Mouse (Mus musculus) ovary, postnatal 14 days (tissue): ENCODE measurements around the gene Ncf1.

Source experiments
- DNase-seq: peaks from one replicate; pipeline ENCODE4 v3.0.0; 2022; ENCODE audit warnings: low spot score

Gene Ncf1

DNA sequence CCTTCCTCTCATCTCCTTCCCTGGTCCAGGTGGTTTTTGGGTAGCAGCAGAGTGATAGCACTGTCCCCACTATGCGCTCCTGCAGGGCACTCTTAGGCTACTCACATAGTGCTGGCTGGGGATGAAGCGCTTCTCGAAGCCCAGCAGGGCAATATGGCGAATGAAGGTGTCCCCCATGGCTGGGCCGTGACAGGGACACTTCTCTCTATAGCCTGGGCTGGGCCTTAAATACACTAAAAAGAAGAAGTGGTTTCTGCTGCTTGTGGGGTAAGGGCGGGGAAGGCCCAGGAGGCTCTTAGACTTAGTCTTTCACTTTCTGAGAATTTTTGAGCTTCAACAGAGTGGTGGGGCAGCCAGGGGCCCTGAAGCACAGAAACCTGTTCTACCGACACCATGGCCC is at the start of gene Ncf1:
Gene Ncf1, minus strand, starts transcription at position 235 of the 400 bp plus-strand sequence.
- DNase-seq = no peak

DNA sequence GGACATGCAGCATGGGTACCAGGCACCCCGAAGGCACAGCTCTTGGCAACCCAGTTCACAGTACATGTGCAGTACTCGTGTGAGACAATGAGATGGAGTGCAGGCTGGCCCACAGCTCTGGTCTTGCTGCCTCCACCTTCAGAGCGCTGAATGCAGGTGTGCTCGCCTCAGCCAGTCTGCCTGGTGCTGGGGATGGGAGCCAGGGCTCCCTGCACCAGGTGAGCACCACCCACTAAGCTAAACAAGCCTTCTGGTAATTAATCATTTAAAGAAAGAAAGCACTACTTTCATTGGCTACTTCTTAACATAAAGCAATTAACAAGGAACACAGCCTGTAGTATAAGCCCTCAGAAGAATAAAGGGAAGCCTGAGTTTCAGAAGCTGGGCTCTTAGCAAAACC is 47.7 kb upstream of the Ncf1 start:
- DNase-seq = no peak

DNA sequence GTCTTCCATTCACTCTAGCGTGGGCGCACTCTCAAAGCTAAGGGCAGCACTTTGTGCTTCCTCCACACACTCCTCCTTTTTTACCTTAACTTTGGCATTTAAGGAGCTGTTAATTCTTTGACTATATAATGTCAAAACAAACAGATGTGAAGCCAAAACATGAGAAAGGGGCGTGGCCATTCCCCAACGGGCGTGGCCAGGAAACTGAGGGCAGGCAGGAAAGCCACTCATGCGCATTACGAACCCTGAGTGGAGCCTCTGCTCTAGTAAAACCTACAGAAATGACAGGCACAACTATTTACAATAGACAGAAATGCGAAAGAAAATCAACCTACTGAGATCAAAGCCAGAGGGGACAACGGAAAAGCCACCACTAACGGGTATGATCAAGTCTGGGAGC is 46.1 kb upstream of the Ncf1 start:
- DNase-seq = no peak

DNA sequence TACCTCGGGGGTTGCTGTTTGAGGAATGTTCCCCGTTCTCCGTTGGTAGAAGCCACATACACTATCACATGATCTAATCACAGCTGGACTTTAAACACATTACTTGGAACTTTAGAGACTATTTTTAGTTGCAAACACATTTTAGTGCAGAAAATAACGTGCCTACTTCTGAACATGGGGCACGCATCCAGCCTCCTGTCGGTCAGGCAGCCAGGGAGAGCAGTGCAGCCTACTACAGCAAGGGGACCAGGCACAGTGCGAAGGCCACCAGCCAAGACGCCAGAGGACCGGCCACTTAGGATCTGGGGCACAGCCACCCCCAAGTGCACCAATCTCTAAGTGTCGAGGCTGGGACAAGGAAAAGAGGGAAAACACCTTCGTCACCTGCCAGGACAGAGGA is 45.6 kb upstream of the Ncf1 start:
- DNase-seq = no peak

DNA sequence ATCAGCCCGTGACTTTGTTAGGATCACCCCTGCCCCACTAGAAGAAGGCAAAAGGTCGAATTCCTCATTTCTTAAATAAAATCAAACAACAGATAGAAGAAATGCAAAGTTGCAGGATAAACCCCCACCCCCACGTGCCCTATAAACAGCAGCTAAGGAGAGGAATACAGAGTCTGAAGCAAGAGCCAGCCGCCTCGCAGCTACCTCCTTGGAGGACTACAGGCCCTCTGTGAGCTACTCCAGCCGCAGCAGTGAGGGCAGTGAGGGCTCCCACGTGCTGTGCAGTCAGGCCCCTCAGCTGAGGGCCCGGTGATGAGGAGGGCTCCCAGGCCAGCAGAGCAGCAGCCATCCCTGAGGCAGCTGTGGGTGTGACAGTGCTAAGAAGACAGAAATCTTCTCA is 44.3 kb upstream of the Ncf1 start:
- DNase-seq = no peak

DNA sequence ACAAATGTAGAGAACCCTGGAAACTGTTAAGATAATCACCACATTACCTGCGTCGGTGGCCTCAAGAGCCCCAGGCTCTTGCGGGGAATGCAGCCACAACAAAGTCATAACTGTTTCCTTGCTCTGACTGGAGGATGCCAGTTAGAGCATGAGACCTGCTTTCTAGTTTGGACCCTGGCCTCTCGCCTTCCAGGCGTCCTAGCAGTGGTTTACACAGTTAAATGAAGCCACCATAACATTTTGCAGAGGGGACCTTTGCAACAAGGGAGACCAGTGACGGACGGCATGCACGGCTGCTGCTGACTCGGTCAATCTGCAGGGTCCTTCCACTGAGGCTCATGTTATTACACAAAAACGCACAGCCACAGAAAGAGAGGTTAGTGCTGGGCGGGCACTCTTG is 43.3 kb upstream of the Ncf1 start:
- no peak for DNase-seq

DNA sequence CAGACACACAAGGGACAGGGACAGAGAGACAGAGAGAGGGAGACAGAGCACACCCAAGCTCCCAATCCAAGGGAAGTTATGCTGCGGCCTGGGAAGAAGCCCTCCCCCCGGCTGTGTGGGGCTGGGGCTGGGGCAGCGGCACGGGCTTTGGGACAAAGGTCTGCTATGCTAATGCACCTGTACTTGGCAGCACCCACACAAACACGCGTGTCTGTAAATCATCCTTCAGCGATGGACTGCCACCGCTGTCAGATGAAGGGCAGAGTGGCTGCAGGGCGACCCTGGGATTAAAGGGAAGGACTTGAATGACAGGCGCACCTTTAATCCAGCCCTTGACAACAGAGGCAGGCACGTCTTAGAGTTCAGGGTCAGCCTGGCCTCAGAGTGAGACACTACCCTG is 42.0 kb upstream of the Ncf1 start:
- no peak for DNase-seq

DNA sequence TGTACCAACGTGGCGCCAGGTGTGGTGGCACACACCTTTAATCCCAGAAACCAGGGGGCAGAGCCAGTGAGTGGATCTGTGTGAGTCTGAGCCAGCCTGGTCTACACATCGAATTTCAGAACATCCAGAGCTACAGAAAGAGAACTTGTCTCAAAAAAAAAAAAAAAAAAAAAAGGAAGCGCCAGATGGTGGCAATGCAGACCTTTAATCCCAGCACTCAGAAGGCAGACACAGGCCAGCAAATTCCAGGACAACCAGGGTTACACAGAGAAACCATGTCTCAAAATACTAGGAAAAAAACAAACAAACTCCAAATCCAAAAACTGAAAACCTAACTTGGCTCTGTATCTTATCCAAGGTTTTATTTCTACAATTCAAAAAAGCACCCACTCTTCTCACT is 41.1 kb upstream of the Ncf1 start:
- DNase-seq = no peak

DNA sequence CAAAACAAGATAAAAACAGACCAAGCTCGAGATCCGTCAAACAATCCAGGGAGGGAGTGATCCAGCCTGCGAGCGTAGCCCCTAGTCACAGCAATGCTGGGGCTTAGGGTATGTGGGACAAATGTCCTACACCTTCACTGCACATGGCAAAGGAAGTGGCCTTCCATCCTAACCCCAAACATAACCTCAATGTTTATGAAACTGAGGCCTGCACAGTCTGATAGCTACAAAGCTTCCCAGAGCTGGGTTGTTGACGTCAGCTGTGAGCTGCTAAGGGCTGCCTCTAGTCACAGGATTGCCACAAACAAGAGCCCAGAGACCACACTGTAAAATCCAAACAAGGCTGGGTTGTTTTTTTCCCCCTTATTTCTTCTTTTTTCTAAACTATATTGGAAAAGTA is 40.3 kb upstream of the Ncf1 start:
- no peak for DNase-seq

DNA sequence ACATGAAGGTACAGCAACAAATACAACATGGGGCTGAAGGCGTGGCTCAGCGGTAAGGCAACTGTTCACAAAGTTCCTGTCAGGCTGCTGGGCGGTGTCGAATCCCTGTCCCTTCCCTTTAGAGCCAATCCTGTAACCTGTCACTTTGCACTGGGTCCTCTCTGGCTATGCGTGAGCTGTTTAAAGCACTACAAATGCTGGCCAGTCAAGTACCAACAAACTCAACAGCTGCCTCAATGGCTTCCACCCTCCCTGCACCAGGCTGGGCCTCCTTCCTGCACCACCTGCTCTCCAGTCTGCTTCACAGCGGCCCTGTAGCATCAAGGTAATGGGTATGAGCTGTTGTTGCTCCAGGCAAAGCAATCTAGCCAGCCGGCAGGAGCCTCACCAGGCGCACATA is 39.3 kb upstream of the Ncf1 start:
- no peak for DNase-seq

DNA sequence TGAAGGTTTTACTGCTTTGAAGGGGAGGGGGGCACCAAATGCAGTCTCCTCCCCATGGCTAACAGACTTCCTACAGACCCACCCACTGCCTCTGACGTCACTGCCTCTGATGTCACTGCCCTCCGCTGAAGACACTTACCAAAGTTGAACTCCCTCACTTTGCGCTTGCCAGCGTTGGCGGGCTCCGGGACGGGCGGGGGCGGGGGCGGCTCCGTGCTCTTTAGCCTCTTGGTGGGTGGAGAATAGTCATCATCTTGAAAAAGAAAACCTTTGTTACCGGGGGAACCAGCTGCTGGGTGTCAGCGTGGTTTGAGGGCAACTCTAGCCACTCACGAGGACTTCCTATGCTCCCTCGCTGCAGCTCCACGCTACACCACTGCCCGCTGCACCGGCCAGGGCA is 37.0 kb upstream of the Ncf1 start:
- DNase-seq = no peak

DNA sequence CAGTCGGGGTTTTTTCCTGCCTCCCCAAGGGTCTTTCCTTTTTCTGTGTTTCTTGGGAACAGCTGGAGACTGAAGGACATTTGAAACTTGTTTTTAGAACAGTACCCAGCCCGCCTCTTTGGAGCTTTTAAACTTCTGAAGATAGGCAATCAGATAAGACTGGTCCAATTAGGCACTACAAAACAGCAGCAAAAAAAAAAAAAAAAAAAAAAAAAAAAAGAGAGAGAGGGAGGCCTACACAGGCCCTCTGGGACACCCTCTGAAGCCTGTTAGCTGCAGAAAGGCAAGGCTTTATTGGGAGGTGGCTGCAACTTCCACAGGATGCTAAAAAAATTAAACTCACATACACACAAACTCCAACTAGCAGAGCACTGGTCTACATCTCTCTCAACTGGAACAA is 36.5 kb upstream of the Ncf1 start:
- DNase-seq = no peak

DNA sequence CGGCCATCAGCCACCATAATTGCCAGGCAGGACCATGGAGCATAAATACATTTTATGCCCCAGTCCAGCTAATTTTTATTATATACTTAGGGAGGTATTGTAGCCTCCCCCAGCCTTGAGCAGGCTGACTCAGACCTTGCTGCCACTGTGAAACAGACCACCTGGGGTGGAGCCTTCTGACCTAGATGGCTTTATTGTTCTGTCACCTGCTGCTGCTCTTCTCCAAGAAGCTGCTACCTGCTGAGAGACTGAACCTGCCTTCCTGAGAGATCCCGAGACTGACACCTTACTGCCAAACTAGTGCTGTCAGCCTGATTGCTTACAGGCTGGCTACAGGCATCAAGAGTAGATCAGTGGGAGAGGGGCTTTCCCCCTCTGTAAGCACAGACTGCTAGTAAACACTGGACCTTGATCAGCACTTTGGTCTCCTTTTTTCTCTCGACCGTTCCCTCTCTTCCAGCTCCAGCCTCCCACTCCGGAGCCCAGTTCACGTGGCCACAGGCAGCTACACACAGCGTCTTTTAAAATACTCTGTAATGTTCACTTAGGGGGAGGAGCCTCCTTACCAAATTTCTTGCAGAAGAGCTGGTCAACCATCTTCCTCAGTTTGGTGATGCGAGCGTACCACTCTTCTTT is 30.7 kb upstream of the Ncf1 start:
- DNase-seq = no peak

DNA sequence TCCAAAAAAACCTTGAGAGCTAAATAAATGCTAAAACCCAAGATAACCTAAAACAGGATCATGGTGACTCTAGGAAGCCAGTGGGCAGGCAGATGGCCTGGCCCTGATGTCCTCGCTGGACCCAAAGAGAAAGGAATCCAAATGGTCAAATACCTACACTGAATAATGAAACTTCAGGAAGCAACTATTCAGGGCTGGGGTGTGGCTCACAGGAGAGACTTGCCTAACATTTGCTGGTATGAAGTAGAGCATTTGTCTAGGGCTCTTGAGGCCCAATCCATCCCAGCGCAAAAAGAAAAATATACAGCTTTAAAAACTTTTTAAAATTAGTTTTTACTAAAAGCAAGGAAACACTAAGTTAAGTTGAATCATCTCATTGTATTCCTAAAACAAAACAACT is 29.5 kb upstream of the Ncf1 start:
- no peak for DNase-seq

DNA sequence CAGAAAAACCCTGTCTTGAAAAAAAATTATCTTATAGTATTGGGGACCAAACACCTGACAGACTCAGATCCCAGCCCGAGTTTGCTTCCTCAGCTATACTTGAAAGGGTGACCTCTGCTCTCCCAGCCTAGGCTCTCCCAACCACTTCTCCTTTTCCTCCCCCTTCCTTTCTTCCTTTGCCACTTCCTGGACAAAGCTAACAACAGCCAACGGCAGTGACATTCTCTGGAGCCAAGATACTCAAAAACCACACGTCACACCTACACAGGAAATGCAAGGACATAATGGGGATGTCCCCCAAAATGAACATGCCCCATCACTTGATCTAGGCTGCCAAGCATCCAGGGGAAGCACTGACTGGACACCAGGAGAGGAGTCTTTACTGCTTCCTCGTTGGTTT is 29.0 kb upstream of the Ncf1 start:
- no peak for DNase-seq

DNA sequence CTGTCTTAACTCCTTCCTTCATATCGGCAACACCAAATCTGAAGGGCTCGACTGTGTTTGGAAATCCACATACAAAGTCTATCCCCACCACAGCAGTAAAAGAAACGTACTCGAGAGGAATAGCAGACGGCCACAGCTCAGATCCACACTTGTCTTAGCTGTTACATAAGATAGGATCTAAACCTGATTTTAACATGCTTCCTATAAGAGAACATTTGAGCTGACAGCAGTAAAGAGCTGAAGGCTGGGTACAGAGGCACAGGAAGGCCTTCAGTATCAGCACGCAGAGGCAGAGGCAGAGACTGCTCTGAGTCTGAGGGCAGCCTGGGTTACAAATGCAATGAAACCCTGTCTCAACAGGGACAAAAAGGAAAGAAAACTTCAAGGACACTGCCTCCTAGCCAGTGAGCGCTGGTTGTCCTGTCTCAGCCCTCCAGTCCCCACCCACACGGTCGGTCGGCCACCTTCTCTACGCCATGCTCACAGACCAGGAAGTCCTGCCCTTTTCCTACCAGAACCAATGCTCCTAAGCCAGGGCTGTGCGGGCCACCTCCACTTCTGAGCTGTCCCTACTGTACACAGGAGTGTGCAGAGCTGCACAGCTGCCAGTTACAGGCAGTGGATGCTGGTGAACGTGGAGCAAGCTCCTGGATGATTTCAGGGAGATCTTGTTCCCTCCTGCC is 28.1 kb upstream of the Ncf1 start:
- no peak for DNase-seq

DNA sequence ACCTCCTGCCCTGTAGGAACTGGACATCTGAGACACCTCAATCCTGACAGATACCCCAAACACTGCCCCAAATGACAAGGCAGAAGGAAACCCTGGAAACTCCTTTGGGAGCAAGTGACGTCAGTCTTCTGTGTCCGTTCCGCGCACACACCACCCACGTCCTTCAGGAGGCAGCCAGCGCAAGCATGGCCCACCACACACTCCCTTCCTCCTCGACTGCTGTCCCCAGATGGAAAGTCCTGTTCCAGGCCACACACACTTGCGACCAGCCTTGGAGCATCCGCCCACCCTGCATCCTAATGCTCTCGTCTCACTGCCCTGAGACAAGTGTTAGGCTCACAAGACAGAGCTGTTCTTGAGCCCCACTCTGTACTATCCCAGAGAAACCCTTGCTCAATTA is 25.9 kb upstream of the Ncf1 start:
- no peak for DNase-seq

DNA sequence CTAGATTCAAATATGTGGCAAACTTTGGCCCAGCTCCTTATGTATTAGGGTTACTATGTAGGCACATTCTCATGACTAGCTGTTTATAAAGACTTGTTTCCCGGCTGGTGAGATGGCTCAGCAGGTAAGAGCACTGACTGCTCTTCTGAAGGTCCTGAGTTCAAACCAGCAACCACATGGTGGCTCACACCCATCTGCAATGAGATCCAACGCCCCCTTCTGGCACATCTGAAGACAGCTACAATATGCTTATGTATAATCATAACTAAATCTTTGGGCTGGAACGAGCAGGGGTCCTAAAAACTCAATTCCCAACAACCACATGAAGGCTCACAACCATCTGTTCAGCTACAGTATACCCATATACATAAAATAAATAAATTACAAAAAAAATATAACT is 24.4 kb upstream of the Ncf1 start:
- DNase-seq = no peak

DNA sequence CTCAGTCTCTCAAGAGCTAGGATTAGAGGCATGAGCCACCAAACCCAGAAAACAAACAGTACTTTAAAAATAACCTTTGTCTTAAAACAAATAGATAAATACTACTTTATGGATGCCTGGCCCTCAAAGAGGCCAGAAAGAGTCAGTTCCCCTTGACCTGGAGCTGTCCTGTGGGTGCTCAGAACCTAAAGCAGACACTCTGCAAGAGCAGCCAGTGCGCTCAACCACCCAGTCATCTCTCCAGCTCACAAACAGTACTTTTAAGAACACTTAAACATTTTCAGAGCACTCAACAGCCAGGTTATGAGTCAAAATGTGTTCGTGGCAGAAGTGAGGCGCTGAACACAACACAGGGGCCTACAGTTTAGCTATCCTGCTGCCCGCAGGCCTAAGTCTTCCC is 21.7 kb upstream of the Ncf1 start:
- no peak for DNase-seq

DNA sequence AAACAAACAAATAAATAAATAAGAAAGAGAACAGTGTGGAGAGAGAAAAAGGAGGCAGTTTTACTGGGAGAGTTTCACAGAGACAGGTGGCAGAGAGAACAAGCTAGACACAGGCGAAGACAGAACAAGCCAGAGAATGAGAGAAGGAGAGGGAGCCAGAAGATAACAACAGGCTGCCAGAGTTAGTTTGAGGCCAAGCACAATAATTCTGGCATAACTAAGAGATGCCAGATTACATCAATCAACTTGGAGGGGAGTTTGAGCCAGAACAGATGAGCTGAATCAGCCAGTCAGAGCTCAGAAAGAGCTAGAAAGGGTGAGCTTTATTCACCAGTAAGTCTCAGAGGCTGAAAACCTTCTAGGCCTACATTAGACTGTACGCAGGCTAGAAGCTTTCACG is 21.2 kb upstream of the Ncf1 start:
- no peak for DNase-seq

DNA sequence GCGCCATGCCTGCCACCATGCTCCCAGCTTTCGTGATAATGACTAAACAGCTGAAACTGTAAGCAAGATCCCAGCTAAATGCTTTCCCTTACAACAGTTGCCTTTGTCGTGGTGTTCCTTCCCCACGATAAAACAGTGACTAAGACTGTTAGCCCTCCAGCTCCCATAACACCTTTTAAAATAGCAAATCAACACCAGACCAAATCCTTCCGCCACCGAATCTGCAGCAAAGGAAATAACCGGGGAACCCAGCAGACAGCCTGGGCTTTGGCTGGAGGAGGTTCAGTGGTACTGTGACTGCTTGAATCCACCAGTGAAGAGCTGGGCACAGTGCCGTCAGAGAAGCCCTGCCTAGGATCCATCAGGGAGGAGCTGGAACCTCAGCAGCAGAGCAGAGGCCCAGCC is 19.8 kb upstream of the Ncf1 start:
- DNase-seq = no peak

DNA sequence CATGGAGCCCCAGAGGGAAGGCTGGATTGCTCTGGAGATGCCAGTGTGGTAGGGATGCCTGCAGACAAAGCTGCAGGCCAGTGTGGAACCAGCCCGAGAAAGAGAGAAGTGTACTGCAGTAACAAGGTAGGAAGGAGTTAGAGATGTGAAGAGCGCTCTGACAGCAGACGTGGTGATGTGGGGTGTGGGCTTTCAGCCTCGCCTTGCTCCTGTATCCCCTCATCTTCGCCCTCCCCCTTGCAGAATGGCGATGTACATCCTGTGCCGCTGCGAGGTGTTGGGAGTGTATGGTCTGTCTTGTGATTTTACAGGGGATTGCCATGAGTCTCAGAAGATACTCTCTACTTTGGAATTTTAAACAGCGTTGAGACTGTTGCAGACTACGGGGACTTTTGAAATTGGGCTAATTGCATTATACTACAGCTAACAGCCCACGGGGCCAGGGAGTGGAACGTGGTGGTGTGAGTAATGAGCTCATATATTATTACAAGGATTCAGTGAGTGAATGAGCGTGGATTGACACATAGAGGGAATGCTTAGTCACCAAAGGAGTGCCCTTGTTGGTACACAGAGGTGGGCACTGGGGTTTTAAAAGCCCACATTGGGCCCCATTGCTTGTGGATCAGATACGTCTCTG is 19.3 kb upstream of the Ncf1 start:
- no peak for DNase-seq

DNA sequence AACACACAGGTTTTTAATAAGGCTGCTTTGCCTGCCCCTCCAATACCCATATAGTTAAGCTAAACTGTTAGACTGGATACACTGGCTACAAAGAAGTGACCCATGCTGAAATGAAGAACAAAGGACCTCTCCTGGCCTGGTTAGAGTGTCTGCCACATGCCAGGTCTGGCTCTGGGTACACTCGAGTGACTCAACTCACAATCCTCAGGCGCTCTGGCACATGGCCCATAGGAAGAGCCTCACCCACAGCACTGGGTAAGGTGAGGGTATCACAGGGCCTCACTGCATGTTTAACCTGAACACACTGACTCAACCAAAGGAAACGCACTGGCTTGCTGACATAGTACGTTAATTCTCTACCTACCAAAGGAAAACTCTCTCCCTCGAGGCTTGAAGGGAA is 16.7 kb upstream of the Ncf1 start:
- DNase-seq = no peak

DNA sequence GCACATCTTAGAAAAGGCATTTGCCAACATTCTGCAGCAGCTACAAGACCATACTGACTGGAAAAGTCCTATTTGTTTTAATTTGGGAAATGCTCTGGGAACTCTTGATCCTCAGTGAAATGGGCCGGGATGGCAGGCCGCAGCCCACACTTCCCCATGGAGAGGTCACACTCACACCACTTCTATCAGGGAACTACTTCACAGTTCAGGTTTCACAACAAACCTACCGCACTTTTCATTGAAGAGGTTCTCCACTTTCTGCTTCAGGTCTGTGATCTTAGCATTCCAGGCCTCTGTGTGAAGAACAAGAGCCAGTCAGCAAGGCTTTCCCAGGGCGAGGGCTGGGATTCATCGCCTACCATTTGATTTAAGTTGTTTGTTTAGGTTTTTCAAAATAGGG is 15.5 kb upstream of the Ncf1 start:
- no peak for DNase-seq
